Mouse (Mus musculus): Measurements from ENCODE around the gene Depdc5.

DNA sequence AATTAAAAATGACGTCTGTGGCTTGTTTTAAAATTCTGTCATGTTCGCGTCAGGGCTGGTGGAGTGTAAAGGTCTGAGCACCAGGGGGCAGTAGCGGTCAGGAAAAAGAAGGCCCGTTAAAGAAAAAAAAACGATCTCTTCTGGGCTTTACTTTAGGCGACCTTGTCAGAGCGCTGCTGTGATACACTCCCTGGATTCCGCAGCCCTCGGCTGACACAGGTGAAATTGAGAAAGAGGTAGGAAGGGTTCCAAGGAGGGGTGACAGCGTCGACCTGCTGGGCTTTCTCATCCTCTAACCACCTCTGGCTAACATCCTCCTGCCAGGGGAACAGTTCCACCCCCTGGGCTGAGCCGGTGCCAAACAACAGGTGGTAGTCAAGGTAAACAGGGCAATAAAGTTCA lies 176.0 kb downstream of the Depdc5 start:
- TF ChIP-seq CTCF (IDR thresholded peaks at IDR 0.05; ENCODE audit: low read depth) (peak; percentile 74), EP300 (IDR thresholded peaks at IDR 0.05; ENCODE audit: low read depth) (no peak)
